Mouse (Mus musculus) testis, adult 2 months (tissue): ENCODE measurements at regions not wholly inside any gene's neighbourhood (a gene's known extent, or its start where the extent isn't known, plus 50 kb on each side); places are given as distances from the start of the nearest gene placed in this dataset.

ENCODE experiments used
- CTCF ChIP-seq: fragments of 200-500 bp; IDR thresholded peaks from 2 replicates; pipeline ENCODE4 v1.5.1; 2012; ENCODE audit warnings: low read depth, mild to moderate bottlenecking, inconsistent platforms, low read length, moderate library complexity; ENCODE audit not compliant: control insufficient read depth, insufficient read depth, insufficient replicate concordance
- POLR2A ChIP-seq: fragments of 200-500 bp; IDR thresholded peaks from 2 replicates; pipeline ENCODE4 v1.6.1; 2012; ENCODE audit warnings: low read depth, mild to moderate bottlenecking, inconsistent platforms, low read length, moderate library complexity; ENCODE audit not compliant: control insufficient read depth

- no peak for TF ChIP-seq POLR2A
- no peak for TF ChIP-seq CTCF
Measured at GRCm38 (mm10) chr3:130945861-130946449, 164.3 kb upstream of the Lef1 start.
